Mouse (Mus musculus) hindbrain, embryonic 14.5 days (tissue): ENCODE results near the gene Gm973. TPM values are rescaled to one million over a fixed set of nuclear protein-coding genes. Genes with fewer than 3 reads are reported as not detected.
"Not testable (repeated sequence)": the region's sequence is repeated elsewhere in the genome, so short reads cannot be mapped to it uniquely, and the experiment has no call there.

Source experiments
- ATAC-seq: fragments of 200-750 bp; cut with Nextera tagmentation; 2 replicates; pipeline ENCODE4 v1.8.0; 2017; ENCODE audit warnings: moderate number of reproducible peaks, mild to moderate bottlenecking, moderate TSS enrichment, moderate library complexity; ENCODE audit not compliant: low FRiP score
- DNase-seq: peaks from one replicate; pipeline ENCODE4 v3.0.0-alpha.2; 2015; ENCODE audit warnings: low spot score
- H3K27ac ChIP-seq: fragments of 300-500 bp; sonication (generic); 2 replicates; pipeline ENCODE4 v1.5.1; 2014; ENCODE audit warnings: mild to moderate bottlenecking, moderate library complexity
- H3K27me3 ChIP-seq: fragments of 300-500 bp; sonication (generic); 2 replicates; pipeline ENCODE4 v1.6.1; 2014; ENCODE audit warnings: mild to moderate bottlenecking, low read length, mixed read lengths; ENCODE audit not compliant: control insufficient read depth, insufficient read depth
- H3K36me3 ChIP-seq: fragments of 300-500 bp; sonication (generic); replicated peaks from 2 replicates; pipeline ENCODE4 v1.6.1; 2014; ENCODE audit not compliant: control insufficient read depth, insufficient read depth
- H3K4me1 ChIP-seq: fragments of 300-500 bp; sonication (generic); replicated peaks from 2 replicates; pipeline ENCODE4 v1.6.1; 2014; ENCODE audit warnings: antibody characterized with exemption, low read length, mixed read lengths; ENCODE audit not compliant: control insufficient read depth, insufficient read depth
- H3K4me2 ChIP-seq: fragments of 300-500 bp; sonication (generic); replicated peaks from 2 replicates; pipeline ENCODE4 v1.6.1; 2014; ENCODE audit warnings: mild to moderate bottlenecking, moderate library complexity
- H3K4me3 ChIP-seq: fragments of 300-500 bp; sonication (generic); replicated peaks from 2 replicates; pipeline ENCODE4 v1.5.1; 2014; ENCODE audit warnings: mild to moderate bottlenecking, low read length
- H3K9ac ChIP-seq: fragments of 300-500 bp; sonication (generic); 2 replicates; pipeline ENCODE4 v1.6.1; 2014
- H3K9me3 ChIP-seq: fragments of 300-500 bp; sonication (generic); 2 replicates; pipeline ENCODE4 v1.6.1; 2016; ENCODE audit warnings: low read length; ENCODE audit not compliant: control insufficient read depth
- WGBS: fragments of 180-500 bp; shearing (Covaris S2); extraction: QIAGEN DNeasy Blood & Tissue Kit; methylation state at CpG from one replicate; pipeline ENCODE4 v1.1.7; 2014; 5-methylcytosine and 5-hydroxymethylcytosine counted together
- polyA plus RNA-seq: library from polyadenylated mRNA; unstranded; fragments of >200 nt; fragmentation: Nextera tagmentation; extraction: Ambion mirVana; gene quantifications from 2 replicates; pipeline ENCODE4 v1.2.1, GENCODE M21; 2014

The Gm973 gene
- polyA plus RNA-seq, 1 experiment from 2014 or later = 10.6 TPM

GRCm38 (mm10) chr1:59646502-59646901 is 130.4 kb downstream of the Gm973 start:
- not testable (repeated sequence) for H3K4me3 ChIP-seq, H3K27me3 ChIP-seq, H3K9me3 ChIP-seq, DNase-seq, ATAC-seq, H3K4me1 ChIP-seq, H3K9ac ChIP-seq, H3K4me2 ChIP-seq, H3K27ac ChIP-seq
- 93% methylated on average over 2 of the region's 2 CpGs for WGBS
- peaks cover 51% of the 10 kb centered on the region for H3K36me3 ChIP-seq

GRCm38 (mm10) chr1:59651201-59651819 is 135.2 kb downstream of the Gm973 start:
- Histone ChIP-seq H3K36me3 (peaks cover 50% of the 10 kb centered on the region), H3K4me2 (no peak overlapping the region), H3K4me1 (no peaks in the 10 kb centered on the region), H3K4me3 (no peak overlapping the region), H3K9me3 (no peaks in the 10 kb centered on the region), H3K9ac (no peak overlapping the region), H3K27ac (no peak overlapping the region), H3K27me3 (no peaks in the 10 kb centered on the region)
- DNase-seq (no peak), ATAC-seq (no peak)
- WGBS = 93% methylated on average over 3 of the region's 3 CpGs

GRCm38 (mm10) chr1:59653243-59653911 is 137.3 kb downstream of the Gm973 start:
- H3K27ac ChIP-seq = no peak overlapping the region
- no peak overlapping the region for H3K4me2 ChIP-seq
- ATAC-seq (no peak), DNase-seq (no peak)
- no peaks in the 10 kb centered on the region for H3K9me3 ChIP-seq
- WGBS = 96% methylated on average over 3 of the region's 3 CpGs
- H3K4me3 ChIP-seq = no peak overlapping the region
- H3K4me1 ChIP-seq = no peaks in the 10 kb centered on the region
- H3K9ac ChIP-seq = no peak overlapping the region
- peaks cover 44% of the 10 kb centered on the region for H3K36me3 ChIP-seq
- no peaks in the 10 kb centered on the region for H3K27me3 ChIP-seq

GRCm38 (mm10) chr1:59656244-59657171 is 140.4 kb downstream of the Gm973 start:
- no peak overlapping the region for H3K9ac ChIP-seq
- ATAC-seq (no peak), DNase-seq (no peak)
- H3K4me2 ChIP-seq = no peak overlapping the region
- H3K9me3 ChIP-seq = no peaks in the 10 kb centered on the region
- no peak overlapping the region for H3K27ac ChIP-seq
- H3K36me3 ChIP-seq = peaks cover 33% of the 10 kb centered on the region
- 91% methylated on average over 7 of the region's 7 CpGs for WGBS
- H3K4me1 ChIP-seq = no peaks in the 10 kb centered on the region
- no peaks in the 10 kb centered on the region for H3K27me3 ChIP-seq
- H3K4me3 ChIP-seq = no peak overlapping the region

GRCm38 (mm10) chr1:59663456-59664135 is 147.5 kb downstream of the Gm973 start:
- ATAC-seq = no peak
- H3K36me3 ChIP-seq = 0 out of 2 replicates have a peak, but pooled peaks cover 2% of the 10 kb centered on the region
- no peak for DNase-seq
- WGBS = 93% methylated on average over 2 of the region's 3 CpGs
- no peak overlapping the region for H3K4me3 ChIP-seq
- H3K27me3 ChIP-seq = no peaks in the 10 kb centered on the region
- peaks cover 4% of the 10 kb centered on the region; the same call in 1 of the 2 replicates for H3K4me1 ChIP-seq
- no peaks in the 10 kb centered on the region for H3K9me3 ChIP-seq
- H3K9ac ChIP-seq = no peak overlapping the region
- H3K27ac ChIP-seq = no peak overlapping the region
- no peak overlapping the region for H3K4me2 ChIP-seq

- Histone ChIP-seq H3K36me3 (no peaks in the 10 kb centered on the region), H3K4me3 (no peak overlapping the region), H3K4me1 (peaks cover 21% of the 10 kb centered on the region), H3K9ac (no peak overlapping the region), H3K27me3 (no peaks in the 10 kb centered on the region), H3K4me2 (peak overlapping the region; percentile 87; the same call in 1 of the 2 replicates), H3K9me3 (no peaks in the 10 kb centered on the region), H3K27ac (no peak overlapping the region)
- 87% methylated on average over 2 of the region's 2 CpGs for WGBS
- DNase-seq (no peak), ATAC-seq (no peak)
Measured at GRCm38 (mm10) chr1:59668871-59669270, 152.8 kb downstream of the Gm973 start.

- peak overlapping the region; percentile 97 for H3K9ac ChIP-seq
- no peaks in the 10 kb centered on the region for H3K27me3 ChIP-seq
- peak; percentile 82; the same call in 1 of the 2 replicates for ATAC-seq
- no peak for DNase-seq
- peak overlapping the region; percentile 87 for H3K4me2 ChIP-seq
- H3K4me3 ChIP-seq = peak overlapping the region; percentile 98
- H3K9me3 ChIP-seq = no peaks in the 10 kb centered on the region
- H3K4me1 ChIP-seq = peaks cover 21% of the 10 kb centered on the region
- H3K36me3 ChIP-seq = no peaks in the 10 kb centered on the region
- H3K27ac ChIP-seq = peak overlapping the region; percentile 94
- WGBS = under 1% methylated on average over 41 of the region's 54 CpGs
Measured at GRCm38 (mm10) chr1:59669962-59670630, 154.0 kb downstream of the Gm973 start.

DNA sequence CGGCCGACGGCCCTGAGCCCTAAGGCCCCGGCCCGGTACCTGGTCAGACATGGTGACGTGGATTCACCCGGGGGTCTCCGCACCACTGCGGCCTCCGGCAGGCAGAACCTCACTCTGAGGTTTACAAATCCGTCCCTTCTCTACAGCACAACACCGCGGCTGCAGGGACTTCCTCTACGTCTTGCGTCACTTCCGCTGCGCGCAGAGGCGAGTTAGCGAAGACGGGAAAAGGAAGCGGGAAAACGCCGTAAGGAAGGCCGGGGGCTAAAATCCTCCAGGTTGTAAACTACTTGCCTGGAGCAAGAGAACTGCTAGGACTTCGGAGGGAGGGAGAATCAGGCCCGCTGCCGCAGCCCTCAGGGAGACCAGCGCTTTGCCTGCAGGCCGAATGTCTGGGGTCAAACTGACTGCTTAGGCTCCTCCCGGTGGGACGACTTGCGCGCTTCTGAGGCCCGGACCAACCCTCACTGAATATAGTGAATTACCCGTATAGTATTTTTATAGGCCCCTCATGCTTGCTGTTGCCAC is 154.6 kb downstream of the Gm973 start, which contains the start of gene Sumo1:
Gene Sumo1 (minus strand): TSS at position 194 of the 528 bp plus-strand sequence.
- Histone ChIP-seq H3K4me1 (peaks cover 21% of the 10 kb centered on the region), H3K36me3 (no peaks in the 10 kb centered on the region), H3K4me3 (peak within 1 kb of the TSS; percentile 98), H3K9ac (peak within 1 kb of the TSS; percentile 97), H3K27me3 (no peaks in the 10 kb centered on the region), H3K9me3 (no peaks in the 10 kb centered on the region), H3K4me2 (peak within 1 kb of the TSS; percentile 87), H3K27ac (peak within 1 kb of the TSS; percentile 94)
- peak; percentile 95 for DNase-seq
- WGBS = under 1% methylated on average over 36 of the region's 36 CpGs
- ATAC-seq = peak; percentile 97
